Mouse (Mus musculus): ENCODE results near the gene Ezr. TPM values are rescaled to one million over a fixed set of nuclear protein-coding genes. Genes with fewer than 3 reads are reported as not detected.
A peak's percentile ranks its signal among the peaks of the same experiment; 100 is the strongest.
"Not testable (repeated sequence)": the region's sequence is repeated elsewhere in the genome, so short reads cannot be mapped to it uniquely, and the experiment has no call there.

Ezr gene
- total RNA-seq, 2 experiments from 2014 or later: 68.1 to 83.6 TPM

DNA sequence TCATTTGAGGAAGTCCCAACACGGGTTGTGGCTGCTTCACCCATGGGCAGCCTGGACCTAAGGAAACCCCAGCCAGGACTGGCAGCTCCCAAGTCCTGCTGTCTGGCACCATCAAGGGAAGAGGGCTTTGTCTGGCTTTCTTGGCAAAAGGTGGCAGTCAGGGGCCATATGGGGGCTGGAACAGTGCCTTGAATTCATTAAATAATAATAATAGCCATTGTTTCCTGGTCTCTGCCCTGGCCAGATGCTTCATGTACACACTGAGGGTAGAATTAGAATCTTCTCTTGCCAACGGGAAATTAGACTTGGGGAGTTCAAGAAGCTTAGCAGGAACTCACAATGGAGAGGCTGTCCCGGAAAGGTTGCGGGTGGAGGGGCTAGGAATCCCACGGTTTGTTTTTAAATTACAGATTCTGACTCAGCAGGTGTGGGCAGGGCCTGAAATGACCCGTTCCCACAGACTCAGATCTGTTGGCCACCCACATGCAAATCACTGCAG, 53.3 kb downstream of the Ezr start:
- intact Hi-C loops (cut with DNase I): no loop called here
- DNase-seq: no peak

DNA sequence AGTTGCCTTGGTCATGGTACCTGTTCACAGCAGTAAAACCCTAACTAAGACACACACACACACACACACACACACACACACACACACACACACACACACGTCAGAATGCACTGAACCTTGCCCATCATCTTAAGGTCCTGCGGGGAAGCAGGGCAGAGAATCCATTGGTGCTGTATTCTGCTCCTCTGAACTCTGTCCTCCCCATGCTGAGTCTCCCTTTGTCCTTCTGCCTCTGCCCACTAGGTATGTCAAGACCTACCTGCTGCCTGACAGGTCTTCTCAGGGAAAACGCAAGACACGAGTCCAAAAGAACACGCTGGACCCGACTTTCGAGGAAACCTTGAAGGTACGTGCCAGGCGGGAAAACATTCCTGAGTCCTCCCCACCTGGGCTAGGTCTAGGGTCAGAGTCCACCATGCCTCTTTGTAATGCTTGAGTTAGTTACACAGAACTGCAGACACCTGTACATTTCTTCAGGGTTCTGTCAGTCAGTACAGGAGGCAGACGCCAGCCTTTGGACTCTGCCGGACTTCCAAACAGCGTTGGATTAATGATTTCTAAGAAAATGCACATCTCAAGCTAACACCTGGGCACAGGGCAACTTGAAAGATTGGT, 54.5 kb downstream of the Ezr start:
- intact Hi-C loops (cut with DNase I): no loop called here
- DNase-seq: no peak

DNA sequence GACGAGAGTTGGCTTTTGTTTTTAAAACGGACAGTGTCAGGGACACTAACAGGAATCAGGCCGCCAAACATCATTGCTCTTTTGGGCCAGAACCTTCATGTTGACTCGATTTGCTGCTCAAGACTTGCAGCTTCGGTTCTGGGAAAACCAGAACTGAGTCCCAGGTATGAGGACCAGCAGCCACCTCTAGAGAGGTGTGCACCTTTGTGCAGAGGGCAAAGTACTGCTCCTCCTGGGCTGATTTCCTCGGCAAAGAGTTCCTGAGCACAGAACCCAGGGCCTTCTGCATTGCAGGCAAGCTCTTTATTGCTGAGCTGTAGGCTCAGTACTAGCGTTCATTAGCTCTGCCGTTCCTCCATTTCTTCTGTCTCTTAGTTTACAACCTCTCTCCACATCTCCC, 68.6 kb downstream of the Ezr start:
- intact Hi-C loops (cut with DNase I); DNase-seq: not testable (repeated sequence)

GRCm38 (mm10) chr17:6713483-6713882, 69.1 kb downstream of the Ezr start:
- DNase-seq; intact Hi-C loops (cut with DNase I): not testable (repeated sequence)

- DNase-seq; intact Hi-C loops (cut with DNase I): not testable (repeated sequence)
Observed at GRCm38 (mm10) chr17:6708194-6708593, 74.4 kb downstream of the Ezr start.

DNA sequence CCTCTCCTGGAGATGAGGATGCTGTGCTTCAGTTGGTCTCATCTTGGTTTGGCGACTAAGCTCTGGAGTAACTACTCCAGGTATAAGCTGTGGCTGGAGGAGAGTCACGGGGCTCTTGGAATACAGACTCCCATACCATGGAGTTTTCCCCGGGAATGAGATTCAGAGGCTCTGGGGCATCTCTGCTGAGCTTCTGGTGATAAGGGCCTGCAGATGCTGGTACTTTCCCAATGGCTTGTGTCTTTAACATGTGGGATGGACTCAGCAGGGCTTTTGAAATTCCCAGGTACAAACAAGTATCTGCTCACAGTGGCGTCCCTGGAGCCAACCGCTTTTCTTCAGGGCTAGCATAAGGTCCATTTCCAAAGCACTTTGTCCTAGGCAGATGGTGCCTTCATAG, 75.2 kb downstream of the Ezr start:
- intact Hi-C loops (cut with DNase I); DNase-seq: not testable (repeated sequence)

- DNase-seq; intact Hi-C loops (cut with DNase I): not testable (repeated sequence)
Observed at GRCm38 (mm10) chr17:6706448-6706847, 76.1 kb downstream of the Ezr start.

GRCm38 (mm10) chr17:6703381-6704270, 79.0 kb downstream of the Ezr start:
- intact Hi-C loops (cut with DNase I); DNase-seq: not testable (repeated sequence)

DNA sequence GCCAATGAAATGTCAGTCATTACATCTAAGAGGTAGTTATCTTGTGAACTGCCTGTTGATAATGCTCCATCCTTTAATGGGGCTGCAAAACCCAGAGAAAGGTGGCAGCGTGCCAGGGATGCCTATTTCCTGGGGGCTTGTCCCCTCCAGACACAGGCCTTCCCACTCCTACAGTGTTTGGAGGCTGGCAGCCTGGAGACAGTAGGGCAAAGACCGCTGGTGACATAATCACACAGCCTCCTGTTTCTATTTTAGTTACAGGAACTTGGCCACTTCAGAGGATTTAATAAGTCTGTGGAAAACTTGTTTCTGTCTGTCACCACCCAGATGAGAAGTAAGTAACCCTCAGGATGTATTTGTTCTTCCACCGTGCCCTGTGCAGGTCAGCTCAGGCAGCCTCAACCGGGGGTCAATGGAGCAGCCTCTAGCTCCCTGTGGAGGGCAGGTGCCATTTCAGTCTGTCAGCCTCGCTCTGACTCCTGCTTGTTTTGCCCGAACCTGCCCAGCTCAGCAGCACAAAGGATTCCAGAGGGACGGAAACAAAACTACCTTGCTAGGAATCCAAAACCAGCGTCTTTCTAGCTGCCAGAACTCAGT, 79.9 kb downstream of the Ezr start:
- DNase-seq; intact Hi-C loops (cut with DNase I): not testable (repeated sequence)

- intact Hi-C loops (cut with DNase I): not testable (repeated sequence)
Observed at GRCm38 (mm10) chr17:6700077-6700476, 82.5 kb downstream of the Ezr start.

GRCm38 (mm10) chr17:6699502-6699901, 83.1 kb downstream of the Ezr start:
- intact Hi-C loops (cut with DNase I): loop anchor here (10.0 kb wide), 1 partner anchor 195 kb away; no protein-coding TSS in a partner anchor

More at GRCm38 (mm10) chr17:6700077-6700476, 82.5 kb downstream of the Ezr start:
- DNase-seq: not testable (repeated sequence)

DNA sequence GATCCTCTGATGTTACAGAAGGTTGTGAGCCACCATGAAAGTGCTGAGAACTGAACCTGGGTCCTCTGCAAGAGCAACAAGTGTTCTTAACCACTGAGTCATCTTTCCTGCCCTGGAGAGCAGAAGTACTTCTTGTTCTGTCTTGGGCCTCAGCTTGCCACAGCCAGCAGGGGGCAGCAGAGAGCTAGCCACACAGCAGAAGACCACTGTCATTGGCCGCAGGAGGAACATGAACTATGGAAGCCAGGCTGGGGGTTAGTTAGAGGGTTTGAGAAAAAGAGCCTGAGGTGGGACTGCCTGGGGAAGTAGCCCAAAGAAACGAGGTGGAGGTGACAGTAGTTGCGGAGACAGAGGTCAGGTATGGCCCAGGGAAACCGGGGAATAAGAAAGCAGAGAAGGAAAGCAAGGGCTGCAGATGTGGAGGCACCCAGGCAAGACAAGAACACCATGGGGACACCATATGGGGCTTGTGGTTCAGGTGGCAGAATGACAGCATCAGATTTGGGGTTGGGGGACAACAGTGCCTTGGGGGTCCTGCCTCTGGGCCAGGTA, 85.3 kb downstream of the Ezr start:
- DNase-seq: peak; percentile 58 to 65
- intact Hi-C loops (cut with DNase I): loop anchor here (10.0 kb wide), 1 partner anchor 198 kb away; no protein-coding TSS in a partner anchor

More at GRCm38 (mm10) chr17:6699502-6699901, 83.1 kb downstream of the Ezr start:
- DNase-seq: not testable (repeated sequence)

- intact Hi-C loops (cut with DNase I): loop anchor here (10.0 kb wide), 1 partner anchor 198 kb away; no protein-coding TSS in a partner anchor
- not testable (repeated sequence) for DNase-seq
Observed at GRCm38 (mm10) chr17:6696521-6696920, 86.1 kb downstream of the Ezr start.

DNA sequence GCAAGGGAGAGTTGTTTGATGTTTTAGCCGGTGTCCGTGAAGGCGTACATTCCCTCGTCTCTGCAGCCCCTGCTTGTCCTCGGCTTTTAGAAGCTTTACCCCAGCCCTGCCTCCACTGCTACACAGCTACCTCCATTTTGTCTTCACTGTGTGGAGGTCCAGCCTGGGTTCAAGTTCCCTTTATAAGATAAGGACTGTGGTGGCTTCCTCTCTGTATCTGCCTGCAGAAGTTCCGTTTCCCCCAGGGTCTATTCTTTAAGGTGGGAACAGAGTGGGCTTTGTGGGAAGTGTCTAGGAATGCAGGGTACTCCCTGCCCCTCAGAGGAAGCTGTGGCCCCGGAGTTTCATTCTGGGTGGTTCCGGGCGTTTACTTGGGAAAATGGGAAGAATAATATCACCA, 86.9 kb downstream of the Ezr start:
- intact Hi-C loops (cut with DNase I): loop anchor here (10.0 kb wide), 1 partner anchor 199 kb away; no protein-coding TSS in a partner anchor
- DNase-seq: not testable (repeated sequence)

DNA sequence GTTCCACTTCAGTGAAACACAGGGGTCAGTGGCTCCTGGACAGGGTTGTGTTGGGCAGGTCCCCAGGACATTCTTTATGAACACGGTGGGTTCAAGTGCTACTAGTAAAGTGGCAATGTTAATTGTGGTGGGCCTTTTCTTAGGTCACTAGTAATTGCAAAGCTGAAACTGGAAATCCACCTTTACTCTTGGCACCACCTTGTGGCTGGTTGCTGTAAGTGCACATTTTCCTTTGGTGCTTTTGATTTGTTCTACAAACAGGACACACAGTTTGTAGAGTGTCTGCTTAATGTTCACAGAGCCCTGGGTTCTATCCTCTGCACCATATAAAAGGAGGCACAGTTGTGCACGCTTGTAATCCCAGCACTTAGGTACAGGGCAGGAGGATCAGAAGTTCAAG, 91.0 kb downstream of the Ezr start:
- intact Hi-C loops (cut with DNase I): loop anchor here (10.0 kb wide), 1 partner anchor 203 kb away; no protein-coding TSS in a partner anchor

GRCm38 (mm10) chr17:6689344-6689743, 93.2 kb downstream of the Ezr start:
- DNase-seq; intact Hi-C loops (cut with DNase I): not testable (repeated sequence)

More for the DNA sequence above, 91.0 kb downstream of the Ezr start:
- DNase-seq: peak; percentile 93 to 97

Measured in heart, postnatal 10 days (tissue).